Comparison of ENCODE assay signal across 11 mouse cellular contexts in the genomic region with DNA sequence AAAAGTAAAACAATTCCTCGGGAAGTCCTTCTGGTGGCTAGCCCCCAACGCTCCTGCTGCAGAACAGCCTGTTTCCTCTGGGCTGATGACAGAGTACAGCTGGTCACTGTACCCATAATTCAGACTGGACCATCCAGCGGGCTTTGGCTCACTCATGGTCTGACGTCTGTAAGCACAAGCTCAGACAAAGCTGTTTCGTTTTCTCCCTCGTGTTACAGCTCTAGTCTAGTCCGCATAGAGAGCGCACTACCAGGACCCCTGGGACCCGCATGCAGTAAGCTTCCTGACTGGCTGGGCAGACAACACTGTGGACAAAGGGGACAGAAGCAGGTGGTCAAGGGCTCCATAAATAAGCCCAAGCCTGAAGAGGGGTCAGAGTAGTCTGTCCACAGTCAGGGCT. TPM values are rescaled to one million over a fixed set of nuclear protein-coding genes. Genes with fewer than 3 reads are reported as not detected.
DNase-seq lines count a peak whose midpoint lies in the region; ATAC-seq and TF ChIP-seq lines count a peak whose summit lies in the region.
"Had no signal": no experiment of that assay in that cellular context is flagged by ENCODE, and none has a peak within 500 bp of the region (broad histone marks: within the 10 kb centered on the region; RNA-seq: fewer than 3 reads in every experiment).

No protein-coding gene starts in this region.

- peaks cover 29% of the 10 kb centered on the region for H3K36me3 ChIP-seq in heart, embryonic 13.5 days
- H3K36me3 ChIP-seq in midbrain, embryonic 13.5 days = no peaks in the 10 kb centered on the region
- H3K36me3 ChIP-seq in midbrain, embryonic 10.5 days = no peaks in the 10 kb centered on the region
- H3K36me3 ChIP-seq in hindbrain, embryonic 14.5 days (replicated peaks; ENCODE audit: control insufficient read depth, insufficient read depth) = no peaks in the 10 kb centered on the region
- H3K36me3 ChIP-seq in small intestine, adult 2 months (ENCODE audit: control insufficient read depth, insufficient read depth, low read length) = peaks cover 8% of the 10 kb centered on the region
- no peaks in the 10 kb centered on the region for H3K36me3 ChIP-seq in liver, embryonic 12.5 days

- no peak for ATAC-seq in heart, embryonic 13.5 days (ENCODE audit: extremely low read depth, insufficient number of reproducible peaks, low FRiP score, low TSS enrichment)
- 0 out of 2 replicates have a peak, but pooled peaks have one; percentile 7 for ATAC-seq in midbrain, embryonic 13.5 days
- ATAC-seq in hindbrain, embryonic 14.5 days (ENCODE audit: low FRiP score) = no peak
- ATAC-seq in liver, embryonic 12.5 days = no peak

- H3K4me3 ChIP-seq in heart, embryonic 13.5 days = no peak overlapping the region
- H3K4me3 ChIP-seq in midbrain, embryonic 13.5 days (replicated peaks) = no peak overlapping the region
- no peak overlapping the region for H3K4me3 ChIP-seq in midbrain, embryonic 10.5 days
- no peak overlapping the region for H3K4me3 ChIP-seq in hindbrain, embryonic 14.5 days (replicated peaks; ENCODE audit: low read length)
- H3K4me3 ChIP-seq in small intestine, adult 2 months (ENCODE audit: low read depth, low read length) = no peak overlapping the region
- no peak overlapping the region for H3K4me3 ChIP-seq in liver, embryonic 12.5 days
- H3K4me3 ChIP-seq: megakaryocyte, embryonic 14.5 days had no signal

- no peak for TF ChIP-seq POLR2A in small intestine, adult 2 months (IDR thresholded peaks at IDR 0.05; ENCODE audit: low read depth, low read length)

- no peak for DNase-seq in heart, postnatal 25 days (ENCODE audit: low spot score)
- DNase-seq in midbrain, embryonic 10.5 days (ENCODE audit: low spot score) = no peak
- no peak for DNase-seq in hindbrain, embryonic 14.5 days (ENCODE audit: low spot score)
- DNase-seq in gastrocnemius, adult 8-10 months (ENCODE audit: low spot score in 2 of 2) = no peak
- DNase-seq: thymus, postnatal 14 days had no signal

- intact Hi-C loops in heart, postnatal 25 days (cut with DNase I) = no loop called here

- peaks cover 95% of the 10 kb centered on the region for H3K27me3 ChIP-seq in heart, embryonic 13.5 days (replicated peaks)
- H3K27me3 ChIP-seq in midbrain, embryonic 13.5 days = peaks cover 96% of the 10 kb centered on the region
- peaks cover 100% of the 10 kb centered on the region for H3K27me3 ChIP-seq in midbrain, embryonic 10.5 days (ENCODE audit: low read depth, poor library complexity, severe bottlenecking)
- peaks cover 77% of the 10 kb centered on the region for H3K27me3 ChIP-seq in hindbrain, embryonic 14.5 days (ENCODE audit: control insufficient read depth, insufficient read depth, low read length)
- no peaks in the 10 kb centered on the region for H3K27me3 ChIP-seq in small intestine, adult 2 months (ENCODE audit: control insufficient read depth, insufficient read depth, low read length)
- peaks cover 97% of the 10 kb centered on the region for H3K27me3 ChIP-seq in liver, embryonic 12.5 days (replicated peaks)

- peaks cover 31% of the 10 kb centered on the region for H3K4me1 ChIP-seq in heart, embryonic 13.5 days
- peaks cover 28% of the 10 kb centered on the region for H3K4me1 ChIP-seq in midbrain, embryonic 13.5 days (replicated peaks)
- peaks cover 24% of the 10 kb centered on the region for H3K4me1 ChIP-seq in midbrain, embryonic 10.5 days
- peaks cover 24% of the 10 kb centered on the region for H3K4me1 ChIP-seq in hindbrain, embryonic 14.5 days (replicated peaks; ENCODE audit: control insufficient read depth, insufficient read depth, low read length)
- peaks cover 2% of the 10 kb centered on the region; the same call in 1 of the 2 replicates for H3K4me1 ChIP-seq in small intestine, adult 2 months (ENCODE audit: control insufficient read depth, insufficient read depth, insufficient read length, low read length)
- H3K4me1 ChIP-seq in liver, embryonic 12.5 days = peaks cover 3% of the 10 kb centered on the region; the same call in 1 of the 2 replicates

- H3K4me2 ChIP-seq in heart, embryonic 13.5 days = no peak overlapping the region
- H3K4me2 ChIP-seq in midbrain, embryonic 13.5 days (replicated peaks) = peak overlapping the region; percentile 33; the same call in 1 of the 2 replicates
- H3K4me2 ChIP-seq in hindbrain, embryonic 14.5 days (replicated peaks) = peak overlapping the region; percentile 29
- H3K4me2 ChIP-seq in liver, embryonic 12.5 days = no peak overlapping the region

- H3K9ac ChIP-seq in heart, embryonic 13.5 days = no peak overlapping the region; the same call in 1 of the 2 replicates
- H3K9ac ChIP-seq in midbrain, embryonic 13.5 days (replicated peaks) = no peak overlapping the region
- no peak overlapping the region for H3K9ac ChIP-seq in hindbrain, embryonic 14.5 days
- H3K9ac ChIP-seq in liver, embryonic 12.5 days = no peak overlapping the region

- H3K9me3 ChIP-seq in heart, embryonic 13.5 days = no peaks in the 10 kb centered on the region
- no peaks in the 10 kb centered on the region for H3K9me3 ChIP-seq in midbrain, embryonic 13.5 days
- H3K9me3 ChIP-seq in midbrain, embryonic 10.5 days (replicated peaks) = no peaks in the 10 kb centered on the region
- no peaks in the 10 kb centered on the region for H3K9me3 ChIP-seq in hindbrain, embryonic 14.5 days (ENCODE audit: control insufficient read depth, low read length)
- no peaks in the 10 kb centered on the region for H3K9me3 ChIP-seq in liver, embryonic 12.5 days (replicated peaks)
- H3K9me3 ChIP-seq: megakaryocyte, embryonic 14.5 days had no signal

- WGBS in heart, embryonic 13.5 days = 64% methylated on average over 9 of the region's 9 CpGs
- WGBS in midbrain, embryonic 13.5 days = 50% methylated on average over 9 of the region's 9 CpGs
- WGBS in midbrain, embryonic 10.5 days = 56% methylated on average over 9 of the region's 9 CpGs
- 45% methylated on average over 9 of the region's 9 CpGs for WGBS in hindbrain, embryonic 14.5 days
- WGBS in small intestine, adult 2 months = 82% methylated on average over 9 of the region's 9 CpGs
- 79% methylated on average over 9 of the region's 9 CpGs for WGBS in liver, embryonic 12.5 days (ENCODE audit: insufficient replicate concordance)

- 0 out of 2 replicates have a peak overlapping the region, but pooled peaks have one; percentile 5 for H3K27ac ChIP-seq in heart, embryonic 13.5 days (replicated peaks)
- no peak overlapping the region for H3K27ac ChIP-seq in midbrain, embryonic 13.5 days
- H3K27ac ChIP-seq in midbrain, embryonic 10.5 days (replicated peaks) = no peak overlapping the region
- H3K27ac ChIP-seq in hindbrain, embryonic 14.5 days = 0 out of 2 replicates have a peak overlapping the region, but pooled peaks have one; percentile 18
- H3K27ac ChIP-seq in small intestine, adult 2 months (ENCODE audit: insufficient read depth, low read depth, low read length) = peak overlapping the region; percentile 31; the same call in 1 of the 2 replicates
- H3K27ac ChIP-seq in liver, embryonic 12.5 days = no peak overlapping the region

- no peak for TF ChIP-seq CTCF in small intestine, adult 2 months (IDR thresholded peaks at IDR 0.05; ENCODE audit: extremely low read depth, insufficient read length, insufficient replicate concordance, low read depth, low read length)

RNA-seq across cellular contexts. Expression of a gene that starts 33.7 kb away (rescaled TPM):
- polyA plus RNA-seq in heart, embryonic 13.5 days (2015; fragmentation: Nextera tagmentation; extraction: Ambion mirVana) = 10.0 and 11.7 TPM in 2 replicates
- total RNA-seq in heart, postnatal 25 days (2021) = 100 to 1,000 TPM; 287 to 311 TPM
- 22.4 and 28.4 TPM in 2 replicates for polyA plus RNA-seq in midbrain, embryonic 13.5 days (2015; fragmentation: Nextera tagmentation; extraction: Ambion mirVana)
- 0.49 and 1.2 TPM in 2 replicates for polyA plus RNA-seq in midbrain, embryonic 10.5 days (2016; fragmentation: Nextera tagmentation; extraction: Ambion mirVana)
- 78.8 and 82.4 TPM in 2 replicates for polyA plus RNA-seq in hindbrain, embryonic 14.5 days (2014; fragmentation: Nextera tagmentation; extraction: Ambion mirVana)
- polyA plus RNA-seq in small intestine, adult 2 months (2012; rRNA removed) = 22.3 and 26.1 TPM in 2 replicates
- total RNA-seq in gastrocnemius, adult 8-10 months (2022) = 100 to 1,000 TPM; 507 to 604 (median 532) TPM
- 2.8 and 2.9 TPM in 2 replicates for polyA plus RNA-seq in liver, embryonic 12.5 days (2016; fragmentation: Nextera tagmentation; extraction: Ambion mirVana)

RNA-seq across cellular contexts. Expression of a gene that starts 43.6 kb away (rescaled TPM):
- 7.8 and 8.9 TPM in 2 replicates for polyA plus RNA-seq in heart, embryonic 13.5 days (2015; fragmentation: Nextera tagmentation; extraction: Ambion mirVana)
- under 1 TPM in 1 of 2 experiments, not detected in 1; 0.39 TPM for total RNA-seq in heart, postnatal 25 days (2021)
- polyA plus RNA-seq in midbrain, embryonic 13.5 days (2015; fragmentation: Nextera tagmentation; extraction: Ambion mirVana) = 1.3 and 1.9 TPM in 2 replicates
- 1.1 and 1.4 TPM in 2 replicates for polyA plus RNA-seq in midbrain, embryonic 10.5 days (2016; fragmentation: Nextera tagmentation; extraction: Ambion mirVana)
- polyA plus RNA-seq in hindbrain, embryonic 14.5 days (2014; fragmentation: Nextera tagmentation; extraction: Ambion mirVana) = 0.55 and 0.71 TPM in 2 replicates
- polyA plus RNA-seq in small intestine, adult 2 months (2012; rRNA removed) = 0.30 TPM in 2 replicates
- under 1 TPM in 3 of 4 experiments, not detected in 1; 0.43 to 0.56 (median 0.48) TPM for total RNA-seq in gastrocnemius, adult 8-10 months (2022)
- polyA plus RNA-seq in liver, embryonic 12.5 days (2016; fragmentation: Nextera tagmentation; extraction: Ambion mirVana) = 11.0 and 12.0 TPM in 2 replicates
- total RNA-seq: left cerebral cortex, postnatal 36 days had no signal

RNA-seq across cellular contexts. Expression of a gene that starts 56.2 kb away (rescaled TPM):
- polyA plus RNA-seq in heart, embryonic 13.5 days (2015; fragmentation: Nextera tagmentation; extraction: Ambion mirVana) = 6.3 and 6.6 TPM in 2 replicates
- 10 to 100 TPM in 1 of 2 experiments, 1 to 10 TPM in 1; 9.6 to 10.3 TPM for total RNA-seq in heart, postnatal 25 days (2021)
- polyA plus RNA-seq in midbrain, embryonic 13.5 days (2015; fragmentation: Nextera tagmentation; extraction: Ambion mirVana) = 8.8 and 8.9 TPM in 2 replicates
- polyA plus RNA-seq in midbrain, embryonic 10.5 days (2016; fragmentation: Nextera tagmentation; extraction: Ambion mirVana) = 2.9 and 5.3 TPM in 2 replicates
- 13.5 and 14.6 TPM in 2 replicates for polyA plus RNA-seq in hindbrain, embryonic 14.5 days (2014; fragmentation: Nextera tagmentation; extraction: Ambion mirVana)
- 0.98 and 2.1 TPM in 2 replicates for polyA plus RNA-seq in small intestine, adult 2 months (2012; rRNA removed)
- 10 to 100 TPM in 3 of 4 experiments, 1 to 10 TPM in 1; 7.8 to 12.9 (median 12.2) TPM for total RNA-seq in gastrocnemius, adult 8-10 months (2022)
- polyA plus RNA-seq in liver, embryonic 12.5 days (2016; fragmentation: Nextera tagmentation; extraction: Ambion mirVana) = 3.4 and 4.3 TPM in 2 replicates

Comparison
In these comparisons a context has a peak if more than half of its experiments do, and no peak if none do; other contexts are left out.
1. H3K27ac ChIP-seq: peak in heart, embryonic 13.5 days (single experiment), hindbrain, embryonic 14.5 days (single experiment) and small intestine, adult 2 months (single experiment); none in midbrain, embryonic 13.5 days (single experiment), midbrain, embryonic 10.5 days (single experiment) and liver, embryonic 12.5 days (single experiment).
2. H3K4me2 ChIP-seq: peak in midbrain, embryonic 13.5 days (single experiment) and hindbrain, embryonic 14.5 days (single experiment); none in heart, embryonic 13.5 days (single experiment) and liver, embryonic 12.5 days (single experiment).